Mouse (Mus musculus): ENCODE measurements around the gene Shb.

Shb gene

GRCm38 (mm10) chr4:45503816-45504215 is 28.5 kb downstream of the Shb start:
- peak; percentile 55 for DNase-seq (ENCODE audit: low spot score)

- DNase-seq (ENCODE audit: low spot score): no peak
Measured at GRCm38 (mm10) chr4:45503380-45503779, 28.9 kb downstream of the Shb start.

- DNase-seq (ENCODE audit: low spot score): peak; percentile 56
Measured at GRCm38 (mm10) chr4:45502002-45502401, 30.3 kb downstream of the Shb start.

- DNase-seq (ENCODE audit: low spot score): peak; percentile 52
Measured at GRCm38 (mm10) chr4:45500381-45500780, 31.9 kb downstream of the Shb start.

- no peak for DNase-seq (ENCODE audit: low spot score)
Measured at GRCm38 (mm10) chr4:45499556-45499955, 32.7 kb downstream of the Shb start.

- no peak for DNase-seq (ENCODE audit: low spot score)
Measured at GRCm38 (mm10) chr4:45499081-45499480, 33.2 kb downstream of the Shb start.

- DNase-seq (ENCODE audit: low spot score): no peak
Measured at GRCm38 (mm10) chr4:45498345-45498744, 33.9 kb downstream of the Shb start.

GRCm38 (mm10) chr4:45497282-45497681 is 35.0 kb downstream of the Shb start:
- DNase-seq (ENCODE audit: low spot score): no peak

- DNase-seq (ENCODE audit: low spot score): no peak
Measured at GRCm38 (mm10) chr4:45495531-45496201, 36.6 kb downstream of the Shb start.

- DNase-seq (ENCODE audit: low spot score): no peak
Measured at GRCm38 (mm10) chr4:45493786-45494400, 38.4 kb downstream of the Shb start.

- no peak for DNase-seq (ENCODE audit: low spot score)
Measured at GRCm38 (mm10) chr4:45493118-45493517, 39.2 kb downstream of the Shb start.

GRCm38 (mm10) chr4:45492681-45493081 is 39.6 kb downstream of the Shb start:
- DNase-seq (ENCODE audit: low spot score): peak; percentile 69

GRCm38 (mm10) chr4:45491685-45492601 is 40.3 kb downstream of the Shb start:
- DNase-seq (ENCODE audit: low spot score): no peak

- no peak for DNase-seq (ENCODE audit: low spot score)
Measured at GRCm38 (mm10) chr4:45491119-45491679, 41.1 kb downstream of the Shb start.

GRCm38 (mm10) chr4:45490036-45490752 is 42.1 kb downstream of the Shb start:
- DNase-seq (ENCODE audit: low spot score): no peak

- DNase-seq (ENCODE audit: low spot score): peak; percentile 91
Measured at GRCm38 (mm10) chr4:45489141-45490035, 42.9 kb downstream of the Shb start.

GRCm38 (mm10) chr4:45487681-45488081 is 44.6 kb downstream of the Shb start:
- DNase-seq (ENCODE audit: low spot score): peak; percentile 53

- no peak for DNase-seq (ENCODE audit: low spot score)
Measured at GRCm38 (mm10) chr4:45485024-45485423, 47.2 kb downstream of the Shb start.

- no peak for DNase-seq (ENCODE audit: low spot score)
Measured at GRCm38 (mm10) chr4:45483271-45484245, 48.7 kb downstream of the Shb start.

Data from urinary bladder, postnatal 14 days (tissue).